Mouse (Mus musculus) G1E (cell line): ENCODE results near the gene Tgfbr3.

Experiments used
- CTCF ChIP-seq: IDR thresholded peaks from 2 replicates; pipeline ENCODE4 v1.5.1; 2012; ENCODE audit warnings: low read depth, low read length, inconsistent platforms, mixed read lengths
- GATA1 ChIP-seq: IDR thresholded peaks from 2 replicates; pipeline ENCODE4 v1.6.1; 2012; ENCODE audit warnings: borderline replicate concordance, low read length, inconsistent platforms, mixed read lengths
- GATA2 ChIP-seq: IDR thresholded peaks from 2 replicates; pipeline ENCODE4 v1.6.1; 2012; ENCODE audit warnings: low read depth, low read length, inconsistent platforms, borderline replicate concordance
- POLR2AphosphoS5 ChIP-seq: IDR thresholded peaks from 2 replicates; pipeline ENCODE4 v1.6.1; 2012; ENCODE audit warnings: low read depth, low read length, inconsistent platforms; ENCODE audit not compliant: insufficient replicate concordance
- TAL1 ChIP-seq: conservative IDR thresholded peaks from 2 replicates; pipeline ENCODE4 v1.6.1; 2012; ENCODE audit warnings: low read depth, low read length, inconsistent platforms, mixed read lengths

DNA sequence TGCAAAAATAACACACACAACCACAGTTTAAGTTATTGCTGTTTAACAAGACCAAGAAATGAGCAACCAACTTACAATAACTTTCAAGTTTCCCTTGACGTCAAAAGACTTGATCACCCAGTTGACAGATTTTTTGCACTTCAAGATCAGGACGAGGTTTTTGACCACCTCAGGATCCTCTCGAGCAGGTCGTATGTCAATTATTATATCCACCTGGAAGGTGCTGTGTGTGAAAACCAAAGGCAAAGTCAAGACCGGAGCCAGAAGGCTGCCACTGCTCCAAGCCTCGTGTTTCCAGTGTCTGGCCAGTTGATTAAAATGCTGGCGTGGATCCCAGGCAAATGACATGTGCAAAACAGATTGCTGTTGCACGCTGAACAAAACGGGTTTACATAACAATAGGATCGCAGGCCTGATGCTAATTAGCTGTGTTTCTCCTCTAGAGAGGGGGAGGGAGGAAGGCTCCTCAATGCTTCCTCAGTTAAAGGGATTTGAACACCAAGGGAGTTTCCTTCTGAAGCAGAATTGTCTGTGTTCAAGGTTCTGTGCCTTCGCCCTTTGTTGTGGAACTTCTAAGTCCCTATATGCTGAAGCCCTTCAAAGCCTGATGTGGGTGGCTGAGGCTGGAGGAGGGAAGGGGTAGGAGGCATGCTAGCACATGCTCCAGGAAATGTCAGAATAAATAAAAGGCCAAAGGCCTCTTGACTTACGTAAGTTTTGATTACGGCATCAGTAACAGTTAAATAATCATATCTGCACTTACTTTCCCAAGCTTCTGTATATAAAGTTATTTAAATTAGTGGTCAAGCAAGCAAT lies 141.3 kb downstream of the Tgfbr3 start:
- TF ChIP-seq CTCF (no peak), GATA1 (no peak), TAL1 (no peak), POLR2AphosphoS5 (no peak), GATA2 (no peak)
